Mouse (Mus musculus): Measurements from ENCODE around the gene Unc5cl. TPM values are rescaled to one million over a fixed set of nuclear protein-coding genes. Genes with fewer than 3 reads are reported as not detected.

Unc5cl gene
- polyA plus RNA-seq, 1 experiment from 2014 or later, result 0.69 TPM

GRCm38 (mm10) chr17:48514613-48515012, 59.9 kb downstream of the Unc5cl start:
- H3K27me3 ChIP-seq (replicated peaks; ENCODE audit: insufficient read depth, low read length), result no peaks in the 10 kb centered on the region
- no peak for ATAC-seq
- no peak for DNase-seq (ENCODE audit: low spot score)
- WGBS, result 48% methylated on average over 4 of the region's 4 CpGs
- no peak for TF ChIP-seq EP300 (IDR thresholded peaks at IDR 0.05)
- no peak overlapping the region for H3K4me2 ChIP-seq (replicated peaks; ENCODE audit: low read depth, low read length)
- H3K27ac ChIP-seq (ENCODE audit: low read length), result no peak overlapping the region
- 0 out of 2 replicates have a peak, but pooled peaks cover 3% of the 10 kb centered on the region for H3K4me1 ChIP-seq (ENCODE audit: insufficient read depth, low read depth, low read length)
- no peak overlapping the region for H3K9ac ChIP-seq (replicated peaks; ENCODE audit: low read depth)
- H3K4me3 ChIP-seq (ENCODE audit: low read depth, low read length), result no peak overlapping the region
- H3K9me3 ChIP-seq (ENCODE audit: low read length), result no peaks in the 10 kb centered on the region
- no peaks in the 10 kb centered on the region for H3K36me3 ChIP-seq (ENCODE audit: insufficient read depth, low read length)

GRCm38 (mm10) chr17:48519046-48519445, 64.3 kb downstream of the Unc5cl start:
- no peak overlapping the region for H3K27ac ChIP-seq (ENCODE audit: low read length)
- DNase-seq (ENCODE audit: low spot score) (no peak), ATAC-seq (no peak)
- H3K4me1 ChIP-seq (ENCODE audit: insufficient read depth, low read depth, low read length), result no peaks in the 10 kb centered on the region
- no peak overlapping the region for H3K4me2 ChIP-seq (replicated peaks; ENCODE audit: low read depth, low read length)
- H3K4me3 ChIP-seq (ENCODE audit: low read depth, low read length), result no peak overlapping the region
- H3K27me3 ChIP-seq (replicated peaks; ENCODE audit: insufficient read depth, low read length), result no peaks in the 10 kb centered on the region
- no peak overlapping the region for H3K9ac ChIP-seq (replicated peaks; ENCODE audit: low read depth)
- no peaks in the 10 kb centered on the region for H3K36me3 ChIP-seq (ENCODE audit: insufficient read depth, low read length)
- 82% methylated on average over 7 of the region's 7 CpGs for WGBS
- no peak for TF ChIP-seq CTCF (IDR thresholded peaks at IDR 0.05)
- no peak for TF ChIP-seq EP300 (IDR thresholded peaks at IDR 0.05)
- H3K9me3 ChIP-seq (ENCODE audit: low read length), result no peaks in the 10 kb centered on the region

GRCm38 (mm10) chr17:48520352-48520751, 65.7 kb downstream of the Unc5cl start:
- Histone ChIP-seq H3K4me1 (ENCODE audit: insufficient read depth, low read depth, low read length) (no peaks in the 10 kb centered on the region), H3K27ac (ENCODE audit: low read length) (no peak overlapping the region), H3K36me3 (ENCODE audit: insufficient read depth, low read length) (no peaks in the 10 kb centered on the region), H3K9ac (replicated peaks; ENCODE audit: low read depth) (no peak overlapping the region), H3K27me3 (replicated peaks; ENCODE audit: insufficient read depth, low read length) (no peaks in the 10 kb centered on the region), H3K4me2 (replicated peaks; ENCODE audit: low read depth, low read length) (no peak overlapping the region), H3K9me3 (ENCODE audit: low read length) (no peaks in the 10 kb centered on the region), H3K4me3 (ENCODE audit: low read depth, low read length) (no peak overlapping the region)
- ATAC-seq, result no peak
- DNase-seq (ENCODE audit: low spot score), result no peak
- TF ChIP-seq CTCF (IDR thresholded peaks at IDR 0.05) (no peak), EP300 (IDR thresholded peaks at IDR 0.05) (no peak)
- WGBS, result 100% methylated on average over 3 of the region's 3 CpGs

DNA sequence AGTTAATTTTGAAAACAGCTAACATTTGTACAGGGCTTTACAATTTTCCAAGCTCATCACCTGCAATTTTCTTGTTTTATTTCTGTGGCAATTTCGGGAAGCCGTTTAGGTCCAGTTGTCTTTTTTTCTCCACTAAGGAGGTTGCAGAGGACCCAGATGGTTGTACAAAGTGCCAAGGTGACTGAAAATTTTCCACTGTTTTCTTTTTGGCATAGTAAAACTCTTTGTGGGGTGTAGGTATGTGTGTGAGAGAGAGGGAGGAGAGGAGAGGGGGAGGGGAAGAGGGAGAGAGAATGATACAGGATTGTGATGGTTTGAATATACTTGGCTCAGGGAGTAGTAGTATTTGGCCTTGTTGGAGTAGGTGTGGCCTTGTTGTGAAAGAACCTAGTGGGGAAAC, 68.4 kb downstream of the Unc5cl start:
- Histone ChIP-seq H3K9me3 (ENCODE audit: low read length) (no peaks in the 10 kb centered on the region), H3K27ac (ENCODE audit: low read length) (no peak overlapping the region), H3K4me1 (ENCODE audit: insufficient read depth, low read depth, low read length) (no peaks in the 10 kb centered on the region), H3K4me3 (ENCODE audit: low read depth, low read length) (no peak overlapping the region), H3K9ac (replicated peaks; ENCODE audit: low read depth) (no peak overlapping the region), H3K27me3 (replicated peaks; ENCODE audit: insufficient read depth, low read length) (no peaks in the 10 kb centered on the region), H3K36me3 (ENCODE audit: insufficient read depth, low read length) (no peaks in the 10 kb centered on the region), H3K4me2 (replicated peaks; ENCODE audit: low read depth, low read length) (no peak overlapping the region)
- TF ChIP-seq CTCF (IDR thresholded peaks at IDR 0.05) (no peak), EP300 (IDR thresholded peaks at IDR 0.05) (no peak)
- ATAC-seq (no peak), DNase-seq (ENCODE audit: low spot score) (no peak)
- WGBS, result 96% methylated on average over 2 of the region's 2 CpGs

- Histone ChIP-seq H3K9ac (replicated peaks; ENCODE audit: low read depth) (no peak overlapping the region), H3K36me3 (ENCODE audit: insufficient read depth, low read length) (no peaks in the 10 kb centered on the region), H3K4me2 (replicated peaks; ENCODE audit: low read depth, low read length) (no peak overlapping the region), H3K27ac (ENCODE audit: low read length) (no peak overlapping the region), H3K27me3 (replicated peaks; ENCODE audit: insufficient read depth, low read length) (no peaks in the 10 kb centered on the region), H3K4me1 (ENCODE audit: insufficient read depth, low read depth, low read length) (no peaks in the 10 kb centered on the region), H3K4me3 (ENCODE audit: low read depth, low read length) (no peak overlapping the region), H3K9me3 (ENCODE audit: low read length) (no peaks in the 10 kb centered on the region)
- 44% methylated on average over 9 of the region's 14 CpGs for WGBS
- DNase-seq (ENCODE audit: low spot score) (no peak), ATAC-seq (no peak)
- TF ChIP-seq CTCF (IDR thresholded peaks at IDR 0.05) (no peak), EP300 (IDR thresholded peaks at IDR 0.05) (no peak)
Measured at GRCm38 (mm10) chr17:48533844-48534705, 79.4 kb downstream of the Unc5cl start.

- ATAC-seq, result no peak
- Histone ChIP-seq H3K9me3 (ENCODE audit: low read length) (no peaks in the 10 kb centered on the region), H3K27me3 (replicated peaks; ENCODE audit: insufficient read depth, low read length) (no peaks in the 10 kb centered on the region), H3K4me2 (replicated peaks; ENCODE audit: low read depth, low read length) (no peak overlapping the region), H3K9ac (replicated peaks; ENCODE audit: low read depth) (no peak overlapping the region), H3K36me3 (ENCODE audit: insufficient read depth, low read length) (no peaks in the 10 kb centered on the region), H3K4me3 (ENCODE audit: low read depth, low read length) (no peak overlapping the region), H3K4me1 (ENCODE audit: insufficient read depth, low read depth, low read length) (no peaks in the 10 kb centered on the region), H3K27ac (ENCODE audit: low read length) (no peak overlapping the region)
- peak; percentile 11 for DNase-seq (ENCODE audit: low spot score)
- TF ChIP-seq CTCF (IDR thresholded peaks at IDR 0.05) (peak; percentile 71), EP300 (IDR thresholded peaks at IDR 0.05) (no peak)
- 79% methylated on average over 5 of the region's 5 CpGs for WGBS
Measured at GRCm38 (mm10) chr17:48538328-48538727, 83.6 kb downstream of the Unc5cl start.

Measured in lung, postnatal 0 days (tissue).